Mouse (Mus musculus) ES-E14 (cell line): Measurements from ENCODE around the gene Foxred1.

ENCODE experiments used
- HCFC1 ChIP-seq: IDR thresholded peaks from 2 replicates; pipeline ENCODE4 v1.6.1; 2012; ENCODE audit warnings: low read length, inconsistent platforms, borderline replicate concordance; ENCODE audit not compliant: insufficient read depth
- ZC3H11A ChIP-seq: IDR thresholded peaks from 2 replicates; pipeline ENCODE4 v1.6.1; 2012; ENCODE audit warnings: low read depth, mild to moderate bottlenecking, inconsistent platforms, low read length, borderline replicate concordance

- TF ChIP-seq HCFC1 (no peak), ZC3H11A (no peak)
Observed at GRCm38 (mm10) chr9:35194048-35194447, 16.8 kb downstream of the Foxred1 start.
